Mouse (Mus musculus) adrenal gland, postnatal 10 days (tissue): Measurements from ENCODE around the gene Bivm. TPM values are rescaled to one million over a fixed set of nuclear protein-coding genes. Genes with fewer than 3 reads are reported as not detected.

Experiments used
- DNase-seq: peaks from one replicate; pipeline ENCODE4 v3.0.0; 2021; ENCODE audit warnings: mixed read lengths
- total RNA-seq, 2 experiments: library from RNA; stranded (reverse); gene quantifications; 2 replicates each; pipeline ENCODE4 v1.2.3; 2021

Gene Bivm
- total RNA-seq, 2 experiments from 2014 or later, result 13.2 to 19.4 TPM

DNA sequence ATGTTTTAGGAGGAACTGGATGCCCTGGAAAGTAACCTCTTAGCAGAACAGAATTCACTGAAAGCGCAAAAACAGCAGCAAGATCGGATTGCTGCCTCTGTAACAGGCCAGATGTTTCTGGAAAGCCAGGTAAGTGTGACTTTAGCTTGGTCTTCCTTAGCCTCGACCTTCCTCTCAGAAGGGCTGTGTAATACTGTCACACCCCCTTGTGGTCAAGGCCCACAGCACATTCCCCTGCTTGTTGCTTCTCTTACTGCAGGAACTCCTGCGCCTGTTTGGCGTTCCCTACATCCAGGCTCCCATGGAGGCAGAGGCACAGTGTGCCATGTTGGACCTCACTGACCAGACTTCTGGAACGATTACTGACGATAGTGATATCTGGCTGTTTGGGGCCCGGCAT lies 55.1 kb downstream of the Bivm start:
- peak; percentile 10 for DNase-seq

DNA sequence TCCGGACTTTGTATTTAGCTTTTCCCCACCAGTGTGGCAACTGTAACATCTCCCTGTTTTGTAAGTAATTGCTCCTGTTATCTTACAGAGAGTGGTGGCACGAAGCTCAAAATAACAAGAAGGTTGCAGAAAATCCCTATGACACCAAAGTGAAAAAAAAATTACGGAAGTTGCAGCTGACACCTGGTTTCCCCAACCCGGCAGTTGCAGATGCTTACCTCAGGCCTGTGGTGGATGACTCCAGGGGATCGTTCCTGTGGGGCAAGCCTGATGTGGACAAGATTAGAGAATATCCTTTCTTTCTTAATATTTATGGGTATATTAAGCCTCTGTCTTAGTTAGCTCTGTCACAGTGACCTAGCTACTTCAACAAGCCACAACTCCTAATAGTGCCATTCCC lies 59.3 kb downstream of the Bivm start:
- DNase-seq, result no peak

DNA sequence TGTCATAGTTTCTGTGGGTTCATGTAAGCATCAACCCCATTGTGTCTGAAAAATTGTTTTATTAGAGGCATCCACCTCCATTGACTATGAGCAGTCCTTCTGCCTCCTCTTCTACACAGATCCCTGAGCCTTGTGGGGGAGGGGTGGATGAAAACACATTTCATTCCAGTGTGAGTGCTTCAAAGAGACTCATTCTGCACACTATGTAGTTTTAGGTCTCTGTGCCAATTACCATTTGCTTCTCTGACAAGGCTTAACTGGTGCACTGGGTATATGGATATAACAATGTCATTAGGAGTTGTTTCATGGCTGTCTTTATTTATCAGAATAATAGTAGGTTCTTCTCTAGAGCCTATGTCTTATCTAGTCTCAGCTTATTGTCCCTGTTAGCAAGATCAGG lies 67.6 kb downstream of the Bivm start:
- DNase-seq, result no peak

Other genes with a start within 250 kb of the Bivm start
- gene Tpp2, start 185.3 kb upstream of the Bivm start, total RNA-seq, result 10 to 100 TPM; 42.7 to 49.8 TPM
- gene Mettl21c, start 98.9 kb upstream of the Bivm start, total RNA-seq, result 1 to 10 TPM; 1.5 to 1.6 TPM
- gene Gm8251, start 57.0 kb upstream of the Bivm start, total RNA-seq, result under 1 TPM in 1 of 2 experiments, not detected in 1; 0.03 TPM
- 10 to 100 TPM; 15.3 to 17.3 TPM for gene Tex30, start 16.5 kb upstream of the Bivm start, total RNA-seq
- 10 to 100 TPM; 21.0 to 21.8 TPM for gene Kdelc1, start 149 bp upstream of the Bivm start, total RNA-seq
- gene Ercc5, start 28.8 kb downstream of the Bivm start, total RNA-seq, result 10 to 100 TPM; 15.8 to 20.3 TPM
- under 1 TPM in 1 of 2 experiments, not detected in 1; 0.21 TPM for gene Mettl21e, start 100.0 kb downstream of the Bivm start, total RNA-seq